Mouse (Mus musculus) kidney, adult 11 months (tissue): ENCODE results near the gene Bcap29.
"Not testable (repeated sequence)": the region's sequence is repeated elsewhere in the genome, so short reads cannot be mapped to it uniquely, and the experiment has no call there.

Source experiments
- DNase-seq: peaks from one replicate; pipeline ENCODE4 v3.0.0; 2022

Bcap29 gene

GRCm38 (mm10) chr12:31634343-31635239 lies at the start of gene Bcap29:
Gene Bcap29 (minus strand): TSS chr12:31634658.
- peak; percentile 62 for DNase-seq

DNA sequence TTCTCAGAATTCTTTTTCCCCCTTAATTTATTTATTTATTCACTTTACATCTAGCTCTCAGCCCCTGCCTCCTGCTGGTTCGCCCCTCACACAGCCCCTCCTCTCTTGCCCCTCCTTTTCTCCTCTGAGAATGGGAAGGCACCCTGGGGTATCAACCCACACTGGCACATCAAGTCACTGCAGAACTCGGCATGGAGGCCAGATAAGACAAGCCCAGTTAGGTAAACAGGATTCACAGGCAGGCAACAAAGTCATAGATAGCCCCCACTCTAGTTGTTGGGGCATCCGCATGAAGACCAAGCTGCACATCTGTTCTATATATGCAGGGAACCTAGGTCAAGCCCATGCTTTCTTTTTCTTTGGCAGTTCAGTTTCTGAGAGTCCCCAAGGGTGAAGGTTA lies 32.7 kb upstream of the Bcap29 start:
- DNase-seq: no peak

DNA sequence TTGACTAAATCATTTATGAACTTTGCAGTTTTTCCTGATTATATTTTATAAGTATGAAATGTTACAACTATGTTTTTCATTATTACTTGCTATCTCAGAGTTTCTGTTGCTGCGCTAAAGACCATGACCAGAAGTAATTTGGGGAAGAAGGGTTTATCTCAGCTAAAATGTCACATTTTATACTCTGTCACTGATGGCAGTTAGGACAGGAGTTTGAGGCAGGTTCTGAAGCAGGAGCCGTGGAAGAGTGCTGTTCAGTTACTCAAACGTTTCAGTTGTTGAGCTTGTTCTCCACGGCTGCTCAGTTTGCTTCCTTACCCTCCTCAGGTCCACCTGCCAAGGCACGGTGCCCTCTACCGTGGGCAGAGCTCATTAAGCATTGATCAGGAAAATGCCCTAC lies 31.5 kb upstream of the Bcap29 start:
- DNase-seq: no peak

- no peak for DNase-seq
Observed at GRCm38 (mm10) chr12:31656841-31657240, 22.4 kb upstream of the Bcap29 start.

DNA sequence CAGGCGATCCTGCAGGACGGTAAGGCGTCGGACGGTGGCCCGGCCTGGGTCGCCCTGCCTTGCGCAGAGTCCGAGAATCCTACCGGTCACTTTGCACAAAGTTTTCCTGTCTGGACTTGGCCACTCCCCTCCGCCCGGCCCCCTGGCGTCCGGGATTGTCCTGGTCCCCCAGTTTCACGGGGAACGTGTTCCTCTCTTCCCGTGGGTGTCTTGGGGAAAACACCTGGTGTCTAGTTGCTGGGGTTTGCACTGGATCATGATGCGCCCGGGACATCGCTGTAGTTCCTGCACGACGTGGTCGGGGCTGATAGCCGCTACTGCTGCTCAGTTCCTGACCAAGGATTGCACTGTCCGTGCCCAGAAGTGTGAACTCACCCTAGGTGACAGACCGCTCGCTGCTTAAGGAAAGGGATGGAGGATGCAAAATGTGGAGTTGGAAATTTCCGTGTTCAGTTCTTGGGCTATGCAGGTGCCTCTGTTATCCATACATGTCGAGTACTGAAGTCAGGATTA lies 20.6 kb upstream of the Bcap29 start:
- DNase-seq: no peak

- peak; percentile 95 for DNase-seq
Observed at GRCm38 (mm10) chr12:31654197-31654964, 19.9 kb upstream of the Bcap29 start, which contains the start of the genes Dus4l and Cog5. Gene Dus4l (minus strand): TSS chr12:31654826. Gene Cog5 (plus strand): TSS chr12:31654869.

DNA sequence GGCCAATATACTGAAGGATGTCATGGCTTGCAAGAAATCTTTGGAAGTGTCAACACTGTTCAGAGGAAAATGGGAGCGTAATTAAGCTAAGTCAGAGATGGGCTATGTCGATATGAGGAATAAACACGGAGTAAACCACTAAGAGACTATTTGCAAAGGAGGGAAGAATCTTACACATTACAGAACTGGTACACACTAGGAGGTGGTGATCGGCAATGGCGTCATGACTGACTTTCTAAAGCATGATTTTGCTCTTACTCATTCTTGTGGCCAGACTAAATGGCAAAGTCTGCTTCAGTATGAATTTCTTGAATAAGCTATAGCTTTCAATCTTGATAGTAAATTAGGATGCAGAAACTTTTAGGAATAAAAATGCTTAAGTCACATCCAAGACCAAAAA lies 19.2 kb upstream of the Bcap29 start:
- no peak for DNase-seq

- no peak for DNase-seq
Observed at GRCm38 (mm10) chr12:31635240-31635607, 766 bp upstream of the Bcap29 start.

- DNase-seq: peak; percentile 16
Observed at GRCm38 (mm10) chr12:31633970-31634342, 502 bp downstream of the Bcap29 start.

DNA sequence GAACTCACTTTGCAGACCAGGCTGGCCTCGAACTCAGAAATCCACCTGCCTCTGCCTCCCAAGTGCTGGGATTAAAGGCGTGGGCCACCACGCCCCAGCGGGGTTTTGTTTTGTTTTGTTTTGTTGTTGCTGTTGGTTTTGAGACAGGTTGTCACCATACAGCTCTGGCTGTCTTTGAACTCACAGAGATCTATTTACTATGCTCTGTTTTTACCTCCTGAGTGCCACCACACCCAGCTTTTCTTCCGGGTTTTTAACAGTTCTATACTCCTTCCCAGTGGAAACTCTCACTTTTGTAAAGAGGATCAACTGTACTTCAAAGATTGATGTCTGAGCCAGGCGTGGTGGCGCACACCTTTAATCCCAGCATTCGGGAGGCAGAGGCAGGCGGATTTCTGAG lies 6.1 kb downstream of the Bcap29 start:
- not testable (repeated sequence) for DNase-seq

- no peak for DNase-seq
Observed at GRCm38 (mm10) chr12:31625016-31625415, 9.4 kb downstream of the Bcap29 start.

DNA sequence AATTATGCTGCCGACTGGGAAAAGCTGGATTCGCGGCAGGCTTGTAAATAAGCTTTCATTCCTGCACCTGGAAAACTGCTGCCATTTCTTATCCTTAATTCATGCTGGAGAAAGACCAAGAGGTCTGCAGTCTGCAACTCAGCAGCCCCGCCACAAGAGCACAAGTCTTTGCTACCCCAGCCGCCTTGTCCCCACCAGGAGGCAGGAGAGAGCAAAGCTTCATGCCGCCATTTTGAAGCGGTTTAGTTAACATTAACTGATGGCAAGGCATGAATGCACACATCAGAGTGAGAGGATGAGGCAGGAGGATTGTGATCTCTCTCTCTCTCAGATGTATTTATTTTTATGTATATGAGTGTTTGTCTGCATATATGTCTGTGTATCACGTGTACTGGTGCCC lies 14.4 kb downstream of the Bcap29 start:
- no peak for DNase-seq

DNA sequence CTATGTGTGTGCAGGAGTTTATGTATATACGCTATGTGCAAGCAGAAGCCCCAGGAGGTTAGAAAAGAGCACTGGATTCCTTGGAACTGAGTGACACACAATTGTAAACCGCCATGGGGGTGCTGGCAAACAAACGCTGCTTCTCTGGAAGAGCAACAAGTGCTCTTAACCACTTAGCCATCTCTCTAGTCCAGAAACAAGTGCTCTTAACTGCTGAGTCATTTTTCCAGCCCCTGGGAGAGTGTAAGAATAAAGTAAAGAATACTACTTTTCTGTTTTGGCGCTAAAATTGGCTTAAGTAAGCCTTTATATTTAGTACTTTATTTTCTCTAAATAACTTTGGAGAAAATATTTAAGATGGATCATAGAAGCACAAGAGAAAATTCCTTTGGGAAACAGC lies 21.1 kb downstream of the Bcap29 start:
- no peak for DNase-seq

DNA sequence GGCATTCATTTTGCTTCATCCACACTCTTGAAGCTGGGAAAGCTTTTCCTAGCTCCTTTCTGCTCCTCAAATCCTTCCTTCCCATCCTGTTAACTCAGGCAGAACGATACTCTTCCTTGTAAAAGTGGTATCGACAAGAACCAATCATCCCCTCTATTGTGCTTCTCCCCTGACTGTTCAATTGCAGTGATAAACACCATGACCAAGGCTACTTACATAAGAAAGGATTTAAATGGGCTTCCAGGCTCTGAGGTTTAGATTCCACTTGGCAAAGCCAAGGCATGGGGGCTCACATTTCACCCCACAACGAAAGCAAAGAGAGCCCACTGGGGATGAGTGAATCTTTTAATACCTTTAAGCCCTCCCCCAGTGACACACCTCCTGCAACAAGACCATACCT lies 26.3 kb downstream of the Bcap29 start:
- no peak for DNase-seq

DNA sequence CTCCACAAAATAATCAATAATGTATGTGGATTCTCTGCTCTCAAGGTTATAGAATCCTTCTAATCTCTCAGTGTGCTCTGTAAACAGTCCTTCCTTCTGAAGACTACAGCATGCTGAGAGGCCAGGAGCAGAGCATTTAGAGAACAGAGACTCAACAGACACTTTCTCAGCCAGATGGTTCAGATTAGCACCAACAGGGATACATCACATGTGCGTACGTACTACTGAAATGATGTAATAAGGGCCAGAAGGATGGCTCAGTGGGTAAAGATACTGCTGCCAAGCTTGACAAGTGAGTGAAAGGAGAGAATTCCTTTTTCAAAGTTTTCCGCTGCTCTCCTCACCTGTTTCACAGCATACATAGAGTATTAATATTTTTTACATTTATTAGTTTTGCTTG lies 29.6 kb downstream of the Bcap29 start:
- DNase-seq: no peak

DNA sequence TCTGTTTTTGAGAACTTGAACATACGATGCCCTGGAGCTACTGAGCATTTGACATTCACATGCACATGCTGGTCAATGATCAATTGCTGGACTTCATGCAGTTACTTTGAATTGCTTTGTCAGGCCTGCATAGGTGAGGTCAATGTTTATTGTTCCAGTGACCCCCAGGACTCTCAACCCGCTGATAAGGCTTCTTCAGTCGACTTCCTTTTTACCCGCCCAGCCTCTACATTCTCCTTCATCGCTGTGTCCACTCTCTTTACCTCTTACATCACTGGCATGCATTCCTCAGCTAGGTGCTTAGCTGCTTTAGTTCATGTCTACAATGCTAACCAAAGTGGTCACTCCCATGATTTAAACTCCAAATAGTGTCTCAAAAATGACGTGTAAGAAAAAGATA lies 30.9 kb downstream of the Bcap29 start:
- DNase-seq: no peak

GRCm38 (mm10) chr12:31594296-31594695 lies 40.2 kb downstream of the Bcap29 start:
- peak; percentile 23 for DNase-seq

- DNase-seq: no peak
Observed at GRCm38 (mm10) chr12:31592011-31592410, 42.4 kb downstream of the Bcap29 start.

- DNase-seq: no peak
Observed at GRCm38 (mm10) chr12:31583726-31584125, 50.7 kb downstream of the Bcap29 start.

DNA sequence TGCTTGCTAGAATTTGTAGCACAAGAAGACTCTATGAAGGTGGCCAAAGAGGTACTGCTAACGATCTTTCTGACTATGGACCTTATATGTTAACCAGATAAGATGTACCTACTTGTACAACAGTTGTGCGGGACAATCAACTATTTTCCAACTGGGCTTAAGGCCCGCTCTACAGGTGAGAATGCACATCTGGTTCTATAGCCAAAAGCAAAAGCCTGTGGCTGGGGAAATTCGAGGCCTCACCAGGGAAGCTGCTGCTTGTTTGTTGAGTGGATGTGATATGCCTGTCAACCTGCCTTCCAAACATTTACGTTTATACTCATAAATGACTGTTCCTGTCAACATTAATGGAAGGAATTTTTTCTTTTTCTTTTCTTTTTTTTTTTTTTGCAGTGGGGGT lies 52.4 kb downstream of the Bcap29 start:
- DNase-seq: no peak

- DNase-seq: no peak
Observed at GRCm38 (mm10) chr12:31581319-31581810, 53.1 kb downstream of the Bcap29 start.

GRCm38 (mm10) chr12:31580634-31581318 lies 53.7 kb downstream of the Bcap29 start:
- no peak for DNase-seq
